ENCODE assay signal across 1 mouse cellular context in the genomic region with DNA sequence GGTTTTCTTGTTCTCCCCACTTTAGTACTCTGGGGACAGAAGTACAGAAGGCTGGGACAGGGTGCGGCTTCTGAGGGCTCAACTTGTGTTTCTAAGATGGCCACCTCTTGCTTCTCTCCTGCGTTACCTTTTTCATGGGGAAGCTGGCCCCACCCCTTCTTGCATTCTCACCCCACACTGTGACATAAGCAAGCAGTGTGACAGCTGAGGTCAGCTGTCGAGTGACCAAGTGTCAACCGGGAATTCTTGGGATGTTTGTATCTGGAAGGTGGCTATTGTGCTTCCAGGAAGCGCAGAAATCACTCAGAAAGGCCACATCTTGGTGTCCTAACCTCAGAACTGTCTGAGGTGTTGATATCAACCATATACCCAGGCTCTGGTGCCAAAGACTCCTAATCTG.
TF ChIP-seq lines count a peak whose summit lies in the region.

No protein-coding gene starts in this region.

TF ChIP-seq in MEL, 35 proteins besides CTCF, POLR2A, EP300 and RAD21 (continued from another document):
- no peak for TF ChIP-seq ETS1 (IDR thresholded peaks at IDR 0.05; ENCODE audit: low read depth, low read length)
- no peak for TF ChIP-seq TCF12 (IDR thresholded peaks at IDR 0.05; ENCODE audit: low read depth, low read length)
- TF ChIP-seq MAZ (IDR thresholded peaks at IDR 0.05; ENCODE audit: low read depth, low read length) = no peak
- no peak for TF ChIP-seq SMC3 (IDR thresholded peaks at IDR 0.05; ENCODE audit: low read depth, low read length)
- no peak for TF ChIP-seq ZC3H11A (IDR thresholded peaks at IDR 0.05; ENCODE audit: low read depth, low read length)
